Mouse (Mus musculus) hindbrain, embryonic 16.5 days (tissue): ENCODE results near the gene Hoxd11. TPM values are rescaled to one million over a fixed set of nuclear protein-coding genes. Genes with fewer than 3 reads are reported as not detected.

Experiments used
- ATAC-seq: fragments of 200-750 bp; cut with Nextera tagmentation; 2 replicates; pipeline ENCODE4 v1.8.0; 2017; ENCODE audit warnings: moderate TSS enrichment, moderate library complexity
- H3K27ac ChIP-seq: fragments of 300-500 bp; sonication (generic); 2 replicates; pipeline ENCODE4 v1.5.1; 2014; ENCODE audit warnings: low read depth, mild to moderate bottlenecking, control low read depth, low read length, moderate library complexity
- H3K27me3 ChIP-seq: fragments of 300-500 bp; sonication (generic); replicated peaks from 2 replicates; pipeline ENCODE4 v1.6.1; 2014; ENCODE audit warnings: low read length; ENCODE audit not compliant: control insufficient read depth, insufficient read depth
- H3K36me3 ChIP-seq: fragments of 300-500 bp; sonication (generic); 2 replicates; pipeline ENCODE4 v1.6.1; 2014; ENCODE audit warnings: mild to moderate bottlenecking, low read length, moderate library complexity, mixed read lengths; ENCODE audit not compliant: control insufficient read depth, insufficient read depth
- H3K4me1 ChIP-seq: fragments of 300-500 bp; sonication (generic); 2 replicates; pipeline ENCODE4 v1.6.1; 2014; ENCODE audit warnings: low read depth, low read length; ENCODE audit not compliant: control insufficient read depth, insufficient read depth
- H3K4me2 ChIP-seq: fragments of 300-500 bp; sonication (generic); 2 replicates; pipeline ENCODE4 v1.6.1; 2014; ENCODE audit warnings: mild to moderate bottlenecking, low read length, control low read depth, moderate library complexity
- H3K4me3 ChIP-seq: fragments of 300-500 bp; sonication (generic); 2 replicates; pipeline ENCODE4 v1.5.1; 2014; ENCODE audit warnings: mild to moderate bottlenecking, low read length, control low read depth, moderate library complexity
- H3K9ac ChIP-seq: fragments of 300-500 bp; sonication (generic); 2 replicates; pipeline ENCODE4 v1.6.1; 2014; ENCODE audit warnings: low read depth, mild to moderate bottlenecking, control low read depth, low read length, moderate library complexity
- H3K9me3 ChIP-seq: fragments of 300-500 bp; sonication (generic); 2 replicates; pipeline ENCODE4 v1.6.1; 2014; ENCODE audit warnings: mild to moderate bottlenecking, low read length, moderate library complexity; ENCODE audit not compliant: control insufficient read depth
- WGBS: fragments of 180-500 bp; shearing (Covaris S2); extraction: QIAGEN DNeasy Blood & Tissue Kit; methylation state at CpG from one replicate; pipeline ENCODE4 v1.1.7; 2014; 5-methylcytosine and 5-hydroxymethylcytosine counted together
- polyA plus RNA-seq: library from polyadenylated mRNA; unstranded; fragments of >200 nt; fragmentation: Nextera tagmentation; extraction: Ambion mirVana; gene quantifications from 2 replicates; pipeline ENCODE4 v1.2.1, GENCODE M21; 2015

Gene Hoxd11
- polyA plus RNA-seq, 1 experiment from 2014 or later = not detected

DNA sequence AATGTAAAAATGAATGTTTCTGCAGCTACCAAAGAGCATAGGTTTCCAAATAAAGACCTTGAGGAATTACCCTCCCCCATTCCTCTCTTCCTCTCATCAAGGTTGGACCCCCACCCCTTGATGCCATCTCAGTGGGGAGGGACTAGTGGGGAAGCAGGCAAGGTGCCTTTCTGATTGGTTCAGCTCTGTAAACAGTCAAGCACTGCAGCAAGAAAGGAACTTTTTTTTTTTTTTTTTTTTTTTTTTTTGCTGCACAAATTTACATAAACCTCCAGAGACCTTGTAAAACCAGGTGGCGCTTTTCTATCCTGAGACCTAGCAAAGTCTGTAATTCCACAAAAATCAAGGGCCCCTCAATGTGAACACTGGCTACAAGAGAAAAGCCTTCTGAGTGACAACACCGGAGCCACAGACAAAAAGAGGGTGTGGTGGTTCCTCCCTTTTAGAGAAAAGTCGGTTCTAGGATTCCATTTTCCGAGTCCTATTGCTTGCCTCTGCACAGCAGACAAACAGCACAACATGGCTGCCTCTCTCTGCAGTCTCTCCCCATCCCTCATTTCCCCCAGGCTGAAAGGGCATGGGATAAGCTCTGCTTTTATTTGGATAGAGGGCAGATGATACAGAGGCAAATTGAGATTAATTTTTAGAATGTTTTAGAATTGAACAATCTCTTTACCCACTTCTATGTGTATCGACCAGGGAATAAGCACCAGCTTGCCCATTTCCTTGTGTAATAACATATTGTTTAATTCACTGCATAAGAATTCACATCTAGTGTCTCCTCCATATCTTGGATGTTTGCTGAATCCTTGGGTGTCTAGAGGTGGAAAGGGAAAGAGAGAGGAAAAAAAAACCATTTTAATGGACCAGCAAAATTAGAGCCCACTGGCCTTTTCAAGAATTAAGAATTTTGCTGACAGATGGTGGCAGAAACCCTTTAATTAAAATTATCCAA is 30.4 kb downstream of the Hoxd11 start:
- H3K4me2 ChIP-seq = no peak overlapping the region
- no peak overlapping the region for H3K9ac ChIP-seq
- H3K4me3 ChIP-seq = no peak overlapping the region
- no peaks in the 10 kb centered on the region for H3K9me3 ChIP-seq
- peaks cover 56% of the 10 kb centered on the region for H3K27me3 ChIP-seq
- ATAC-seq = no peak
- WGBS = 4% methylated on average over 5 of the region's 5 CpGs
- H3K36me3 ChIP-seq = no peaks in the 10 kb centered on the region
- peaks cover 14% of the 10 kb centered on the region for H3K4me1 ChIP-seq
- H3K27ac ChIP-seq = no peak overlapping the region

GRCm38 (mm10) chr2:74710929-74711543 is 31.7 kb downstream of the Hoxd11 start:
- Histone ChIP-seq H3K4me1 (peaks cover 5% of the 10 kb centered on the region; the same call in 1 of the 2 replicates), H3K27ac (no peak overlapping the region), H3K4me2 (peak overlapping the region; percentile 14; the same call in 1 of the 2 replicates), H3K4me3 (no peak overlapping the region), H3K9me3 (no peaks in the 10 kb centered on the region), H3K36me3 (no peaks in the 10 kb centered on the region), H3K27me3 (peaks cover 63% of the 10 kb centered on the region), H3K9ac (no peak overlapping the region)
- under 1% methylated on average over 16 of the region's 16 CpGs for WGBS
- no peak for ATAC-seq

DNA sequence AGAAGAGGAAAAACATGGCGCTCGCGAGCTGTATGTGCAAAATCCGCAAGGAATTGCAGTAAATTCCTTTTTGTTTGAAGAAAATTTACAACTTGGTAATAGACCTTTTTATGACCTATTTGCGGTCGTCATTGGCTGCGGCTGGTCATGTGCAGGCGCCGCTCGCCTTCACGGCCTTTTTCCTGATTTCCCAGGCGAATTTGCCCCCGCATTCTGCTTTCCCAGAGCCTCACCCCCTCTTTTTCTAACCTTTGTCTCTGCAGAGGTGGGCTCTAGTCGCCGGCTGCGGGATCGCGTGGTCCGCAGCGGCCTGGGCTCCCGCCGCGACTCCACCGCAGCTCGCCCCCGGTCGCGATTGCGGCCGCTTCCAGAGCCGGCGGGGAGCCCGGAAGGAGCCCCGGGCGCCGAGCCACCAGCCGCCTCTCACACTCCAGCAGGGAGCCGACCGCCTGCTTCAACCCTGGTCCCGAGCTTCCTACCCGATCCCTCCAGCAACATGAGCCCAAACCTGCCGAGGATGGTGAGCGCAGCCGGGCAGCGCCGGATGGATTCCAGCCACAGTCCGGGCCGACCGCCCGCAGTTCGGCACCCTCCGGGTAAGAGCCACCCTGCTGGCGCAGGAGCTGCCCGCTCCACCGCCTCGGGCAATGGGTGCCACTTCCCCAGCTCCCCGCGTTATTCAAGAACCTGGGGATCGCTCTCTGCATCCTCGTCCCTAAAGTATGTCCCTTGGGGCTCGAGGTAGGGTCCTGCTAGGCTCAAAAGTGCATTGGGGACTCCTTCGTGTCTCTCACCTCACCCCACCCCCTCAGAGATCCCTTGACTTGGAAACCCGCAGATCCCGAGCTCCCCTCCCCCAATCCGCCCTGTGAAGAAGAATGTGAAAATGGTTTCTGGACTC is 32.6 kb downstream of the Hoxd11 start, which contains the start of the genes Hoxd3 and Hoxd4:
Gene Hoxd3, plus strand, starts transcription at position 207 of the 901 bp plus-strand sequence.
Gene Hoxd4, plus strand, starts transcription at position 209 of the 901 bp plus-strand sequence.
- H3K4me1 ChIP-seq = peaks cover 7% of the 10 kb centered on the region; the same call in 1 of the 2 replicates
- peak within 1 kb of the TSS; percentile 38 for H3K4me2 ChIP-seq
- peak within 1 kb of the TSS; percentile 41 for H3K27ac ChIP-seq
- under 1% methylated on average over 64 of the region's 65 CpGs for WGBS
- peak within 1 kb of the TSS; percentile 42 for H3K9ac ChIP-seq
- 0 out of 2 replicates have a peak, but pooled peaks have one; percentile 25 for ATAC-seq
- no peaks in the 10 kb centered on the region for H3K36me3 ChIP-seq
- peak within 1 kb of the TSS; percentile 36 for H3K4me3 ChIP-seq
- peaks cover 63% of the 10 kb centered on the region for H3K27me3 ChIP-seq
- no peaks in the 10 kb centered on the region for H3K9me3 ChIP-seq

DNA sequence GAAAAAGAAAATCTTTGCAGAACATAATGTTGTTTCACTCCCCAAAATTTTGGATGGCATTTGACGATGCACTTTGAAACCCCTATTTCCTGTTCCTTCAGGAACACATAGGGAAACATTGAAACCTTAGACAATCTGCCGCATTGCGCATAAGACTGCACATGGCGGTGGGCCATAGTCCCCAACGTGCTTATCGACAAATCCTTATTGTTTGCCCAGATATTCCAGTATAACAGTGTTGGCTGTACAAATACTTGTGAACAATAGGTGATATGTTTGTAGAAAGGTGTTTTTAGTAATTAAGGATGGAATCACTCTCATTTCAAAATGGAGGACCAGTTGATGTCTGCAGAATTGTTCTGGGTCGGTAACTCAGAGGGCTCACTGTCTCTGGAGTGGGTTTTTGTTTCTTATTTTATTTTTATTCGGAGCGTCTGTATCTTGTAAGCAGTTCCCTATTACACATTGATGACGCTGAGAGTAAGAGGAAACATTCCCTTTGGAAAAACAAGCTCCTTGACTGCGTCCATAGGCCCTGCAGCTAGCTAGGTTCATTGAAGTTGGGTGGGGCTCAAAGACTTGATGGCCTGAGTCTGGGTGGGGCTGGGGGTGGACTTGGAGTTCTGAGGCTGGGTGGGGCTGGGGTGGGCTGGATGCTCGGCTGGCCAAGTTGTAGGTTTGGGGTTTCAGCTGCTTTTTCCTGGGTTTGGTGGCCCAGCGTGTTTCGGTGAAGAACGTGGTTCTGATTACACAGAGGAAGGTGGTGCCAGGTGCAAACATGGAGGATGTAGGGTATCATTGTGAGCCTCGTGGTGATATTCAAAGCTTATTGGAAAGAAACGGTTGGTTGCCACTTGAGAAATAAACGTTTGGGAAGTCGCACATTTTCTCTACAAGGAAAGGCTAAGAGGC is 34.1 kb downstream of the Hoxd11 start:
- no peaks in the 10 kb centered on the region for H3K36me3 ChIP-seq
- H3K9ac ChIP-seq = no peak overlapping the region
- H3K4me3 ChIP-seq = peak overlapping the region; percentile 16
- peaks cover 60% of the 10 kb centered on the region for H3K27me3 ChIP-seq
- no peak overlapping the region for H3K4me2 ChIP-seq
- no peaks in the 10 kb centered on the region for H3K9me3 ChIP-seq
- WGBS = 7% methylated on average over 19 of the region's 19 CpGs
- no peak overlapping the region for H3K27ac ChIP-seq
- peaks cover 7% of the 10 kb centered on the region; the same call in 1 of the 2 replicates for H3K4me1 ChIP-seq
- ATAC-seq = no peak

DNA sequence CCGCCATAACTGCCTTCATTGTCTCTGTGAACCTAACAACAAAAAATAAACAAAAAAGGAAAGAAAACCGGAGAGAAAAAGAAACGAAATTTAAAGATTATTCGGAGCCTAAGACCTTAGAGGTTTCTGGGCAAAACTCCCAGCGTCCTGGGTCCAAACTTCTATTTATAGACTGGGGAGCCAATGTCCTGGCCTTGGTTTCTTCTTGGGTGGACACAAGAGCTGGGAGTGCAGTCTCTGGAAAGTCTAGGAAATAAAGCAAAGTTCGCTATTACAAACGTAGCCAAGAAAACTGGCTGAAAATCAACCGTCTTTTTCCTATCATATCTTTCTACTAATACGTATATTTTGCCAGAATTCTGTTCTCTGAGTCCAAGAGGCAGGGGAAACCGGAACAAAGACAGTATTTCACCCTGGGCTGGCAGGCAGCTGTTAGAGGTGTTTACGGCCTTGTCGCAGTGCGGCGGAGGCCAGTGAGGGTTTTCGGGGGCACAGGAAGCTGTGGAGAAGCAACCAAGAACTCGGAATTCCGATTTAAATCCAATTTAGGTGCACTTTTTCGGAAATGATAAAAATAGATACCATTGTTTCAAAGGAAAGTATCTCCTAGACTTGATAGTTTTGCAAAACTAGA is 34.9 kb downstream of the Hoxd11 start:
- no peak for ATAC-seq
- peaks cover 58% of the 10 kb centered on the region for H3K27me3 ChIP-seq
- peaks cover 7% of the 10 kb centered on the region; the same call in 1 of the 2 replicates for H3K4me1 ChIP-seq
- H3K9ac ChIP-seq = no peak overlapping the region
- H3K36me3 ChIP-seq = no peaks in the 10 kb centered on the region
- no peak overlapping the region for H3K4me2 ChIP-seq
- H3K9me3 ChIP-seq = no peaks in the 10 kb centered on the region
- peak overlapping the region; percentile 16 for H3K4me3 ChIP-seq
- WGBS = 5% methylated on average over 18 of the region's 18 CpGs
- no peak overlapping the region for H3K27ac ChIP-seq

- no peaks in the 10 kb centered on the region for H3K9me3 ChIP-seq
- peak overlapping the region; percentile 16 for H3K4me3 ChIP-seq
- H3K4me2 ChIP-seq = no peak overlapping the region
- peaks cover 7% of the 10 kb centered on the region; the same call in 1 of the 2 replicates for H3K4me1 ChIP-seq
- peak; percentile 60 for ATAC-seq
- no peak overlapping the region for H3K9ac ChIP-seq
- WGBS = 1% methylated on average over 14 of the region's 14 CpGs
- no peaks in the 10 kb centered on the region for H3K36me3 ChIP-seq
- no peak overlapping the region for H3K27ac ChIP-seq
- peaks cover 60% of the 10 kb centered on the region for H3K27me3 ChIP-seq
Observed at GRCm38 (mm10) chr2:74714881-74715280, 35.5 kb downstream of the Hoxd11 start.

- peak overlapping the region; percentile 31 for H3K4me3 ChIP-seq
- H3K4me1 ChIP-seq = peaks cover 7% of the 10 kb centered on the region; the same call in 1 of the 2 replicates
- H3K4me2 ChIP-seq = peak overlapping the region; percentile 65
- peak; percentile 78 for ATAC-seq
- no peaks in the 10 kb centered on the region for H3K36me3 ChIP-seq
- H3K27me3 ChIP-seq = peaks cover 56% of the 10 kb centered on the region
- WGBS = 3% methylated on average over 26 of the region's 26 CpGs
- H3K9me3 ChIP-seq = no peaks in the 10 kb centered on the region
- H3K27ac ChIP-seq = no peak overlapping the region
- peak overlapping the region; percentile 42; the same call in 1 of the 2 replicates for H3K9ac ChIP-seq
Observed at GRCm38 (mm10) chr2:74715504-74716241, 36.3 kb downstream of the Hoxd11 start.
